Mouse (Mus musculus): ENCODE measurements at regions not wholly inside any gene's neighbourhood (a gene's known extent, or its start where the extent isn't known, plus 50 kb on each side); places are given as distances from the start of the nearest gene placed in this dataset.
"Not testable (repeated sequence)": the region's sequence is repeated elsewhere in the genome, so short reads cannot be mapped to it uniquely, and the experiment has no call there.

GRCm38 (mm10) chr4:61998366-61998765, 55.6 kb downstream of the Mup20 start:
- peak; percentile 4 to 63 for DNase-seq

GRCm38 (mm10) chr4:61989941-61990340, 64.0 kb downstream of the Mup20 start:
- not testable (repeated sequence) for DNase-seq

- DNase-seq = peak in 1 of 2 experiments; percentile 8
These were observed 77.8 kb downstream of the Mup20 start for GRCm38 (mm10) chr4:61976159-61976558.

GRCm38 (mm10) chr4:61973236-61973635, 80.7 kb downstream of the Mup20 start:
- peak; percentile 15 to 72 for DNase-seq

- no peak for DNase-seq
These were observed 84.3 kb downstream of the Mup20 start for GRCm38 (mm10) chr4:61969691-61970090.

- not testable (repeated sequence) for DNase-seq
These were observed 86.3 kb downstream of the Mup20 start for GRCm38 (mm10) chr4:61967674-61968073.

GRCm38 (mm10) chr4:61962315-61962714, 91.6 kb downstream of the Mup20 start:
- DNase-seq = no peak

Data from kidney, postnatal 36 days (tissue).